Mouse (Mus musculus): ENCODE measurements around the gene Foxi3.

DNA sequence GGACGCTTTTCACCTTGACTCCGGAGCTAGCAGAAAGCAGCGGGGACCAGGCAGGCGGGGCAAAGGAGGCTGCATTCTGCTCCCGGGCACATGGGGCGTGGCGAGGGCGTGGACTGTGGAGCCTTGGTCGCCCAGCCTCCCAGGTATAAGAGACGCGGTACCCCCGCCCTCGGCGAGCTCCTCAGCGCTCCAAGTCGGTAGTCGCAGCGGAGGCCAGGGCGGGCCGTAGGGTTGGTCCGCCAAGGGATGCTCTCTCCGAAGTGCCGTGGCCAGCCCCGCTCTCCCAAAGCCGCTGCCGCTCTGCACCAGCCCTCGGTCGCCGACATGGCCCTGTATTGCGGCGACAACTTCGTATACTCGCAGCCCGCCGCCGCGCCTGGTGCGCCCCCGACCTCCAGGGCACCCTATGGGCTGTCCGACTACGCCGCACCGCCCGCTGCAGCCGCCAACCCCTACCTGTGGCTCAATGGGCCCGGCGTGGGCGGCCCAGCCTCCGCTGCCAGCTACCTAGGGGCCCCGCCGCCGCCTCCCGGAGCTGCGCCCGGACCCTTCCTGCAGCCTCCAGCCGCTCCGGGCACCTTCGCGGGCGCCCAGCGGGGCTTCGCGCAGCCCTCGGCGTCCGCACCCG is at the start of gene Foxi3:
- TF ChIP-seq POLR2A (IDR thresholded peaks at IDR 0.05; ENCODE audit: control insufficient read depth, low read depth, low read length) (no peak), CTCF (IDR thresholded peaks at IDR 0.05; ENCODE audit: control insufficient read depth, insufficient read depth, insufficient replicate concordance, low read depth, low read length) (no peak)

Measured in testis, adult 2 months (tissue).